Mouse (Mus musculus): ENCODE results near the gene Ghr. TPM values are rescaled to one million over a fixed set of nuclear protein-coding genes. Genes with fewer than 3 reads are reported as not detected.

Gene Ghr
- polyA plus RNA-seq, 1 experiment from 2014 or later = 13.6 TPM

GRCm38 (mm10) chr15:3584361-3584760 lies 1.1 kb upstream of the Ghr start:
- Histone ChIP-seq H3K9ac (ENCODE audit: low read length) (no peak overlapping the region), H3K27ac (ENCODE audit: low read depth, low read length) (no peak overlapping the region), H3K4me1 (ENCODE audit: control insufficient read depth, insufficient read depth, low read length) (peaks cover 4% of the 10 kb centered on the region; the same call in 1 of the 2 replicates), H3K4me3 (ENCODE audit: low read depth, low read length) (no peak overlapping the region), H3K36me3 (ENCODE audit: control insufficient read depth, insufficient read depth, low read length) (no peaks in the 10 kb centered on the region), H3K9me3 (ENCODE audit: control insufficient read depth, low read length) (no peaks in the 10 kb centered on the region), H3K4me2 (no peak overlapping the region), H3K27me3 (ENCODE audit: control insufficient read depth, insufficient read depth, low read length) (no peaks in the 10 kb centered on the region)
- ATAC-seq (ENCODE audit: low FRiP score) (no peak), DNase-seq (ENCODE audit: low spot score, missing footprints) (no peak)
- WGBS = 60% methylated on average over 4 of the region's 4 CpGs

GRCm38 (mm10) chr15:3581861-3582806 lies 1.2 kb downstream of the Ghr start:
- peak overlapping the region; percentile 68 for H3K4me2 ChIP-seq
- DNase-seq (ENCODE audit: low spot score, missing footprints) (peak; percentile 94), ATAC-seq (ENCODE audit: low FRiP score) (peak; percentile 74)
- H3K27ac ChIP-seq (ENCODE audit: low read depth, low read length) = no peak overlapping the region
- peak overlapping the region; percentile 56 for H3K4me3 ChIP-seq (ENCODE audit: low read depth, low read length)
- WGBS = 9% methylated on average over 33 of the region's 34 CpGs
- peaks cover 4% of the 10 kb centered on the region; the same call in 1 of the 2 replicates for H3K4me1 ChIP-seq (ENCODE audit: control insufficient read depth, insufficient read depth, low read length)
- H3K9ac ChIP-seq (ENCODE audit: low read length) = peak overlapping the region; percentile 49; the same call in 1 of the 2 replicates
- no peaks in the 10 kb centered on the region for H3K9me3 ChIP-seq (ENCODE audit: control insufficient read depth, low read length)
- no peaks in the 10 kb centered on the region for H3K36me3 ChIP-seq (ENCODE audit: control insufficient read depth, insufficient read depth, low read length)
- H3K27me3 ChIP-seq (ENCODE audit: control insufficient read depth, insufficient read depth, low read length) = no peaks in the 10 kb centered on the region

- peak overlapping the region; percentile 68; the same call in 1 of the 2 replicates for H3K4me2 ChIP-seq
- H3K36me3 ChIP-seq (ENCODE audit: control insufficient read depth, insufficient read depth, low read length) = no peaks in the 10 kb centered on the region
- peaks cover 4% of the 10 kb centered on the region; the same call in 1 of the 2 replicates for H3K4me1 ChIP-seq (ENCODE audit: control insufficient read depth, insufficient read depth, low read length)
- no peaks in the 10 kb centered on the region for H3K9me3 ChIP-seq (ENCODE audit: control insufficient read depth, low read length)
- H3K27me3 ChIP-seq (ENCODE audit: control insufficient read depth, insufficient read depth, low read length) = no peaks in the 10 kb centered on the region
- no peak overlapping the region for H3K4me3 ChIP-seq (ENCODE audit: low read depth, low read length)
- WGBS = 51% methylated on average over 3 of the region's 3 CpGs
- ATAC-seq (ENCODE audit: low FRiP score) (no peak), DNase-seq (ENCODE audit: low spot score, missing footprints) (no peak)
- no peak overlapping the region for H3K27ac ChIP-seq (ENCODE audit: low read depth, low read length)
- H3K9ac ChIP-seq (ENCODE audit: low read length) = no peak overlapping the region
Measured at GRCm38 (mm10) chr15:3581337-3581736, 2.0 kb downstream of the Ghr start.

- H3K4me3 ChIP-seq (ENCODE audit: low read depth, low read length) = no peak overlapping the region
Measured at GRCm38 (mm10) chr15:3580216-3580615, 3.1 kb downstream of the Ghr start.

GRCm38 (mm10) chr15:3578286-3578980 lies 4.9 kb downstream of the Ghr start:
- Histone ChIP-seq H3K4me2 (no peak overlapping the region), H3K27ac (ENCODE audit: low read depth, low read length) (no peak overlapping the region), H3K36me3 (ENCODE audit: control insufficient read depth, insufficient read depth, low read length) (no peaks in the 10 kb centered on the region), H3K4me3 (ENCODE audit: low read depth, low read length) (no peak overlapping the region), H3K9me3 (ENCODE audit: control insufficient read depth, low read length) (no peaks in the 10 kb centered on the region), H3K27me3 (ENCODE audit: control insufficient read depth, insufficient read depth, low read length) (no peaks in the 10 kb centered on the region), H3K4me1 (ENCODE audit: control insufficient read depth, insufficient read depth, low read length) (peaks cover 4% of the 10 kb centered on the region; the same call in 1 of the 2 replicates), H3K9ac (ENCODE audit: low read length) (no peak overlapping the region)
- ATAC-seq (ENCODE audit: low FRiP score) = no peak
- no peak for DNase-seq (ENCODE audit: low spot score, missing footprints)
- 81% methylated on average over 5 of the region's 5 CpGs for WGBS

More at GRCm38 (mm10) chr15:3580216-3580615, 3.1 kb downstream of the Ghr start:
- no peaks in the 10 kb centered on the region for H3K36me3 ChIP-seq (ENCODE audit: control insufficient read depth, insufficient read depth, low read length)
- H3K9me3 ChIP-seq (ENCODE audit: control insufficient read depth, low read length) = no peaks in the 10 kb centered on the region
- ATAC-seq (ENCODE audit: low FRiP score) = no peak
- H3K4me2 ChIP-seq = no peak overlapping the region
- DNase-seq (ENCODE audit: low spot score, missing footprints) = no peak
- H3K27ac ChIP-seq (ENCODE audit: low read depth, low read length) = no peak overlapping the region
- H3K27me3 ChIP-seq (ENCODE audit: control insufficient read depth, insufficient read depth, low read length) = no peaks in the 10 kb centered on the region
- 86% methylated on average over 2 of the region's 2 CpGs for WGBS
- peaks cover 4% of the 10 kb centered on the region; the same call in 1 of the 2 replicates for H3K4me1 ChIP-seq (ENCODE audit: control insufficient read depth, insufficient read depth, low read length)
- H3K9ac ChIP-seq (ENCODE audit: low read length) = no peak overlapping the region

- ATAC-seq (ENCODE audit: low FRiP score) (no peak), DNase-seq (ENCODE audit: low spot score, missing footprints) (no peak)
- H3K4me1 ChIP-seq (ENCODE audit: control insufficient read depth, insufficient read depth, low read length) = no peaks in the 10 kb centered on the region
- H3K9ac ChIP-seq (ENCODE audit: low read length) = no peak overlapping the region
- H3K27me3 ChIP-seq (ENCODE audit: control insufficient read depth, insufficient read depth, low read length) = no peaks in the 10 kb centered on the region
- H3K36me3 ChIP-seq (ENCODE audit: control insufficient read depth, insufficient read depth, low read length) = no peaks in the 10 kb centered on the region
- no peak overlapping the region for H3K27ac ChIP-seq (ENCODE audit: low read depth, low read length)
- WGBS = 98% methylated on average over 2 of the region's 2 CpGs
- no peak overlapping the region for H3K4me2 ChIP-seq
- H3K4me3 ChIP-seq (ENCODE audit: low read depth, low read length) = no peak overlapping the region
- no peaks in the 10 kb centered on the region for H3K9me3 ChIP-seq (ENCODE audit: control insufficient read depth, low read length)
Measured at GRCm38 (mm10) chr15:3569178-3569903, 14.0 kb downstream of the Ghr start.

- DNase-seq (ENCODE audit: low spot score, missing footprints) (no peak), ATAC-seq (ENCODE audit: low FRiP score) (no peak)
- Histone ChIP-seq H3K27me3 (ENCODE audit: control insufficient read depth, insufficient read depth, low read length) (no peaks in the 10 kb centered on the region), H3K4me3 (ENCODE audit: low read depth, low read length) (no peak overlapping the region), H3K36me3 (ENCODE audit: control insufficient read depth, insufficient read depth, low read length) (no peaks in the 10 kb centered on the region), H3K4me1 (ENCODE audit: control insufficient read depth, insufficient read depth, low read length) (no peaks in the 10 kb centered on the region), H3K27ac (ENCODE audit: low read depth, low read length) (no peak overlapping the region), H3K9ac (ENCODE audit: low read length) (no peak overlapping the region), H3K9me3 (ENCODE audit: control insufficient read depth, low read length) (no peaks in the 10 kb centered on the region), H3K4me2 (no peak overlapping the region)
- WGBS = 77% methylated on average over 4 of the region's 4 CpGs
Measured at GRCm38 (mm10) chr15:3564570-3564969, 18.7 kb downstream of the Ghr start.

GRCm38 (mm10) chr15:3563929-3564516 lies 19.3 kb downstream of the Ghr start:
- H3K27me3 ChIP-seq (ENCODE audit: control insufficient read depth, insufficient read depth, low read length) = no peaks in the 10 kb centered on the region
- no peak overlapping the region for H3K4me2 ChIP-seq
- no peaks in the 10 kb centered on the region for H3K9me3 ChIP-seq (ENCODE audit: control insufficient read depth, low read length)
- 68% methylated on average over 7 of the region's 7 CpGs for WGBS
- H3K4me3 ChIP-seq (ENCODE audit: low read depth, low read length) = no peak overlapping the region
- H3K36me3 ChIP-seq (ENCODE audit: control insufficient read depth, insufficient read depth, low read length) = no peaks in the 10 kb centered on the region
- no peak for ATAC-seq (ENCODE audit: low FRiP score)
- no peak overlapping the region for H3K9ac ChIP-seq (ENCODE audit: low read length)
- no peak for DNase-seq (ENCODE audit: low spot score, missing footprints)
- no peaks in the 10 kb centered on the region for H3K4me1 ChIP-seq (ENCODE audit: control insufficient read depth, insufficient read depth, low read length)
- no peak overlapping the region for H3K27ac ChIP-seq (ENCODE audit: low read depth, low read length)
